Mouse (Mus musculus): Measurements from ENCODE around the gene Hdac9. TPM values are rescaled to one million over a fixed set of nuclear protein-coding genes. Genes with fewer than 3 reads are reported as not detected.

Hdac9 gene
- polyA plus RNA-seq, 1 experiment = 0.06 TPM

- no peaks in the 10 kb centered on the region for H3K36me3 ChIP-seq (ENCODE audit: control insufficient read depth, insufficient read depth)
- H3K27me3 ChIP-seq (ENCODE audit: control insufficient read depth, insufficient read depth, insufficient read length) = no peaks in the 10 kb centered on the region
- H3K4me3 ChIP-seq (ENCODE audit: insufficient read depth, poor library complexity, severe bottlenecking) = no peak overlapping the region
- no peaks in the 10 kb centered on the region for H3K79me2 ChIP-seq (ENCODE audit: control insufficient read depth, insufficient read depth)
- TF ChIP-seq FOSL1 (IDR thresholded peaks at IDR 0.05; ENCODE audit: insufficient read depth, low read length, poor library complexity, severe bottlenecking) (no peak), MAX (IDR thresholded peaks at IDR 0.05) (no peak), MYOD1 (IDR thresholded peaks at IDR 0.05; ENCODE audit: control insufficient read depth, insufficient read length, low read depth) (no peak), CTCF (IDR thresholded peaks at IDR 0.05; ENCODE audit: control insufficient read depth, insufficient read depth, insufficient read length) (no peak), CEBPB (IDR thresholded peaks at IDR 0.05; ENCODE audit: low read depth) (no peak), MYOG (IDR thresholded peaks at IDR 0.05; ENCODE audit: control insufficient read depth, extremely low read depth, insufficient read length) (no peak), USF1 (IDR thresholded peaks at IDR 0.05; ENCODE audit: low read depth) (no peak)
- no peak overlapping the region for H3ac ChIP-seq (ENCODE audit: control insufficient read depth, insufficient read length, low read depth)
- no peaks in the 10 kb centered on the region for H3K79me3 ChIP-seq (ENCODE audit: low read depth)
Measured at GRCm38 (mm10) chr12:34312113-34312719, 604.7 kb downstream of the Hdac9 start.

GRCm38 (mm10) chr12:34305453-34305852 lies 611.4 kb downstream of the Hdac9 start:
- H3K79me2 ChIP-seq (ENCODE audit: control insufficient read depth, insufficient read depth) = no peaks in the 10 kb centered on the region
- TF ChIP-seq CEBPB (IDR thresholded peaks at IDR 0.05; ENCODE audit: low read depth) (no peak), MYOG (IDR thresholded peaks at IDR 0.05; ENCODE audit: control insufficient read depth, extremely low read depth, insufficient read length) (no peak), MYOD1 (IDR thresholded peaks at IDR 0.05; ENCODE audit: control insufficient read depth, insufficient read length, low read depth) (no peak), USF1 (IDR thresholded peaks at IDR 0.05; ENCODE audit: low read depth) (no peak), CTCF (IDR thresholded peaks at IDR 0.05; ENCODE audit: control insufficient read depth, insufficient read depth, insufficient read length) (no peak), FOSL1 (IDR thresholded peaks at IDR 0.05; ENCODE audit: insufficient read depth, low read length, poor library complexity, severe bottlenecking) (no peak), MAX (IDR thresholded peaks at IDR 0.05) (no peak)
- no peaks in the 10 kb centered on the region for H3K27me3 ChIP-seq (ENCODE audit: control insufficient read depth, insufficient read depth, insufficient read length)
- H3ac ChIP-seq (ENCODE audit: control insufficient read depth, insufficient read length, low read depth) = no peak overlapping the region
- H3K36me3 ChIP-seq (ENCODE audit: control insufficient read depth, insufficient read depth) = no peaks in the 10 kb centered on the region
- no peaks in the 10 kb centered on the region for H3K79me3 ChIP-seq (ENCODE audit: low read depth)
- H3K4me3 ChIP-seq (ENCODE audit: insufficient read depth, poor library complexity, severe bottlenecking) = no peak overlapping the region

GRCm38 (mm10) chr12:34292346-34292745 lies 624.5 kb downstream of the Hdac9 start:
- Histone ChIP-seq H3K79me2 (ENCODE audit: control insufficient read depth, insufficient read depth) (no peaks in the 10 kb centered on the region), H3K79me3 (ENCODE audit: low read depth) (no peaks in the 10 kb centered on the region), H3K4me3 (ENCODE audit: insufficient read depth, poor library complexity, severe bottlenecking) (no peak overlapping the region), H3K27me3 (ENCODE audit: control insufficient read depth, insufficient read depth, insufficient read length) (no peaks in the 10 kb centered on the region), H3ac (ENCODE audit: control insufficient read depth, insufficient read length, low read depth) (no peak overlapping the region), H3K36me3 (ENCODE audit: control insufficient read depth, insufficient read depth) (no peaks in the 10 kb centered on the region)
- TF ChIP-seq FOSL1 (IDR thresholded peaks at IDR 0.05; ENCODE audit: insufficient read depth, low read length, poor library complexity, severe bottlenecking) (no peak), MAX (IDR thresholded peaks at IDR 0.05) (no peak), CTCF (IDR thresholded peaks at IDR 0.05; ENCODE audit: control insufficient read depth, insufficient read depth, insufficient read length) (no peak)

- Histone ChIP-seq H3K27me3 (ENCODE audit: control insufficient read depth, insufficient read depth, insufficient read length) (no peaks in the 10 kb centered on the region), H3K4me3 (ENCODE audit: insufficient read depth, poor library complexity, severe bottlenecking) (no peak overlapping the region), H3K36me3 (ENCODE audit: control insufficient read depth, insufficient read depth) (no peaks in the 10 kb centered on the region), H3K79me2 (ENCODE audit: control insufficient read depth, insufficient read depth) (no peaks in the 10 kb centered on the region), H3ac (ENCODE audit: control insufficient read depth, insufficient read length, low read depth) (no peak overlapping the region), H3K79me3 (ENCODE audit: low read depth) (no peaks in the 10 kb centered on the region)
- TF ChIP-seq FOSL1 (IDR thresholded peaks at IDR 0.05; ENCODE audit: insufficient read depth, low read length, poor library complexity, severe bottlenecking) = no peak
- no peak for TF ChIP-seq MYOD1 (IDR thresholded peaks at IDR 0.05; ENCODE audit: control insufficient read depth, insufficient read length, low read depth)
- TF ChIP-seq USF1 (IDR thresholded peaks at IDR 0.05; ENCODE audit: low read depth) = no peak
- TF ChIP-seq CEBPB (IDR thresholded peaks at IDR 0.05; ENCODE audit: low read depth) = no peak
- no peak for TF ChIP-seq CTCF (IDR thresholded peaks at IDR 0.05; ENCODE audit: control insufficient read depth, insufficient read depth, insufficient read length)
- TF ChIP-seq MYOG (IDR thresholded peaks at IDR 0.05; ENCODE audit: control insufficient read depth, extremely low read depth, insufficient read length) = no peak
- TF ChIP-seq MAX (IDR thresholded peaks at IDR 0.05) = no peak
Measured at GRCm38 (mm10) chr12:34287218-34287617, 629.7 kb downstream of the Hdac9 start.

- TF ChIP-seq CTCF (IDR thresholded peaks at IDR 0.05; ENCODE audit: control insufficient read depth, insufficient read depth, insufficient read length) (no peak), FOSL1 (IDR thresholded peaks at IDR 0.05; ENCODE audit: insufficient read depth, low read length, poor library complexity, severe bottlenecking) (no peak), MYOG (IDR thresholded peaks at IDR 0.05; ENCODE audit: control insufficient read depth, extremely low read depth, insufficient read length) (no peak), USF1 (IDR thresholded peaks at IDR 0.05; ENCODE audit: low read depth) (no peak), CEBPB (IDR thresholded peaks at IDR 0.05; ENCODE audit: low read depth) (no peak), MAX (IDR thresholded peaks at IDR 0.05) (no peak), MYOD1 (IDR thresholded peaks at IDR 0.05; ENCODE audit: control insufficient read depth, insufficient read length, low read depth) (no peak)
- H3K79me2 ChIP-seq (ENCODE audit: control insufficient read depth, insufficient read depth) = no peaks in the 10 kb centered on the region
Measured at GRCm38 (mm10) chr12:34284888-34285287, 632.0 kb downstream of the Hdac9 start.

GRCm38 (mm10) chr12:34284396-34284795 lies 632.5 kb downstream of the Hdac9 start:
- no peaks in the 10 kb centered on the region for H3K36me3 ChIP-seq (ENCODE audit: control insufficient read depth, insufficient read depth)
- no peaks in the 10 kb centered on the region for H3K79me3 ChIP-seq (ENCODE audit: low read depth)
- no peak overlapping the region for H3K4me3 ChIP-seq (ENCODE audit: insufficient read depth, poor library complexity, severe bottlenecking)
- H3K27me3 ChIP-seq (ENCODE audit: control insufficient read depth, insufficient read depth, insufficient read length) = no peaks in the 10 kb centered on the region
- TF ChIP-seq MYOG (IDR thresholded peaks at IDR 0.05; ENCODE audit: control insufficient read depth, extremely low read depth, insufficient read length) = no peak
- TF ChIP-seq MAX (IDR thresholded peaks at IDR 0.05) = no peak
- TF ChIP-seq USF1 (IDR thresholded peaks at IDR 0.05; ENCODE audit: low read depth) = no peak
- TF ChIP-seq FOSL1 (IDR thresholded peaks at IDR 0.05; ENCODE audit: insufficient read depth, low read length, poor library complexity, severe bottlenecking) = no peak
- no peak for TF ChIP-seq CTCF (IDR thresholded peaks at IDR 0.05; ENCODE audit: control insufficient read depth, insufficient read depth, insufficient read length)
- no peak for TF ChIP-seq CEBPB (IDR thresholded peaks at IDR 0.05; ENCODE audit: low read depth)
- no peak for TF ChIP-seq MYOD1 (IDR thresholded peaks at IDR 0.05; ENCODE audit: control insufficient read depth, insufficient read length, low read depth)
- H3ac ChIP-seq (ENCODE audit: control insufficient read depth, insufficient read length, low read depth) = no peak overlapping the region
- no peaks in the 10 kb centered on the region for H3K79me2 ChIP-seq (ENCODE audit: control insufficient read depth, insufficient read depth)

More at GRCm38 (mm10) chr12:34284888-34285287, 632.0 kb downstream of the Hdac9 start:
- Histone ChIP-seq H3K4me3 (ENCODE audit: insufficient read depth, poor library complexity, severe bottlenecking) (no peak overlapping the region), H3ac (ENCODE audit: control insufficient read depth, insufficient read length, low read depth) (no peak overlapping the region), H3K27me3 (ENCODE audit: control insufficient read depth, insufficient read depth, insufficient read length) (no peaks in the 10 kb centered on the region), H3K36me3 (ENCODE audit: control insufficient read depth, insufficient read depth) (no peaks in the 10 kb centered on the region), H3K79me3 (ENCODE audit: low read depth) (no peaks in the 10 kb centered on the region)

All from C2C12 (cell line).